Mouse (Mus musculus): Measurements from ENCODE around the gene Adamts10.

Adamts10 gene

GRCm38 (mm10) chr17:33523918-33524755 lies at the start of gene Adamts10:
Adamts10 (plus strand) TSS chr17:33524204.
- DNase-seq = peak; percentile 58 to 73

- peak; percentile 75 to 85 for DNase-seq
Measured at GRCm38 (mm10) chr17:33484020-33484419, 40.0 kb upstream of the Adamts10 start.

- DNase-seq = no peak
Measured at GRCm38 (mm10) chr17:33487211-33487610, 36.8 kb upstream of the Adamts10 start.

- DNase-seq = no peak
Measured at GRCm38 (mm10) chr17:33487652-33488051, 36.4 kb upstream of the Adamts10 start.

- DNase-seq = no peak
Measured at GRCm38 (mm10) chr17:33491371-33491770, 32.6 kb upstream of the Adamts10 start.

GRCm38 (mm10) chr17:33493065-33493464 lies 30.9 kb upstream of the Adamts10 start:
- DNase-seq = peak; percentile 27 to 32

GRCm38 (mm10) chr17:33494586-33494985 lies 29.4 kb upstream of the Adamts10 start:
- no peak for DNase-seq

GRCm38 (mm10) chr17:33498918-33499317 lies 25.1 kb upstream of the Adamts10 start:
- no peak for DNase-seq

GRCm38 (mm10) chr17:33508386-33508785 lies 15.6 kb upstream of the Adamts10 start:
- no peak for DNase-seq

- DNase-seq = no peak
Measured at GRCm38 (mm10) chr17:33510172-33510571, 13.8 kb upstream of the Adamts10 start.

GRCm38 (mm10) chr17:33512441-33513415 lies 11.3 kb upstream of the Adamts10 start:
- DNase-seq = no peak

GRCm38 (mm10) chr17:33513874-33514273 lies 10.1 kb upstream of the Adamts10 start:
- no peak for DNase-seq

GRCm38 (mm10) chr17:33520366-33520765 lies 3.6 kb upstream of the Adamts10 start:
- no peak for DNase-seq

- DNase-seq = no peak
Measured at GRCm38 (mm10) chr17:33523431-33523917, 530 bp upstream of the Adamts10 start.

GRCm38 (mm10) chr17:33524806-33525373 lies 886 bp downstream of the Adamts10 start:
- DNase-seq = no peak

- no peak for DNase-seq
Measured at GRCm38 (mm10) chr17:33526506-33526905, 2.5 kb downstream of the Adamts10 start.

GRCm38 (mm10) chr17:33539106-33539675 lies 15.2 kb downstream of the Adamts10 start:
- no peak for DNase-seq

GRCm38 (mm10) chr17:33539878-33540277 lies 15.9 kb downstream of the Adamts10 start:
- DNase-seq = no peak

GRCm38 (mm10) chr17:33549212-33549611 lies 25.2 kb downstream of the Adamts10 start:
- DNase-seq = no peak

- no peak for DNase-seq
Measured at GRCm38 (mm10) chr17:33550388-33550787, 26.4 kb downstream of the Adamts10 start.

- DNase-seq = no peak
Measured at GRCm38 (mm10) chr17:33552113-33552512, 28.1 kb downstream of the Adamts10 start.

- DNase-seq = peak; percentile 20 to 30
Measured at GRCm38 (mm10) chr17:33552964-33553363, 29.0 kb downstream of the Adamts10 start.

All from thymus, adult 18-20 months (tissue).